Mouse (Mus musculus) c-Kit-negative CD71-positive TER-119-positive erythroid progenitor cells, embryonic 14.5 days (primary cell): ENCODE data around the gene Shisa5.
A peak's percentile ranks its signal among the peaks of the same experiment; 100 is the strongest.

Experiments
- DNase-seq: peaks from one replicate; pipeline ENCODE4 v3.0.0-alpha.2; 2013; ENCODE audit warnings: low read depth, low spot score

The Shisa5 gene

GRCm38 (mm10) chr9:109053851-109054250 is 15.5 kb downstream of the Shisa5 start:
- DNase-seq = no peak

- no peak for DNase-seq
These were observed 16.3 kb downstream of the Shisa5 start for GRCm38 (mm10) chr9:109054712-109055111.

GRCm38 (mm10) chr9:109055271-109056030 is 17.1 kb downstream of the Shisa5 start:
- DNase-seq = no peak

GRCm38 (mm10) chr9:109056081-109056690 is 17.8 kb downstream of the Shisa5 start:
- no peak for DNase-seq

GRCm38 (mm10) chr9:109056916-109057315 is 18.6 kb downstream of the Shisa5 start:
- DNase-seq = no peak

GRCm38 (mm10) chr9:109057543-109057942 is 19.2 kb downstream of the Shisa5 start:
- no peak for DNase-seq

GRCm38 (mm10) chr9:109058006-109058765 is 19.8 kb downstream of the Shisa5 start:
- DNase-seq = no peak

GRCm38 (mm10) chr9:109059136-109059903 is 21.0 kb downstream of the Shisa5 start, which contains the start of gene Trex1:
Gene Trex1, minus strand, starts transcription at chr9:109059734.
- peak; percentile 72 for DNase-seq

- DNase-seq = no peak
These were observed 22.0 kb downstream of the Shisa5 start for GRCm38 (mm10) chr9:109060184-109060897.

GRCm38 (mm10) chr9:109060898-109061295 is 22.5 kb downstream of the Shisa5 start:
- no peak for DNase-seq

- no peak for DNase-seq
These were observed 29.9 kb downstream of the Shisa5 start for GRCm38 (mm10) chr9:109068095-109068735.

- DNase-seq = peak; percentile 71
These were observed 35.6 kb downstream of the Shisa5 start, which contains the start of gene Atrip for GRCm38 (mm10) chr9:109073661-109074573. Gene Atrip, minus strand, starts transcription at chr9:109074124.

- DNase-seq = no peak
These were observed 42.2 kb downstream of the Shisa5 start for GRCm38 (mm10) chr9:109080516-109080915.

GRCm38 (mm10) chr9:109081749-109082123 is 43.4 kb downstream of the Shisa5 start:
- no peak for DNase-seq

GRCm38 (mm10) chr9:109082124-109082800 is 43.9 kb downstream of the Shisa5 start, which contains the start of the genes Ccdc51 and Tma7:
Gene Ccdc51, plus strand, starts transcription at chr9:109082493.
Gene Tma7, minus strand, starts transcription at chr9:109082587.
- DNase-seq = peak; percentile 67

GRCm38 (mm10) chr9:109084922-109085321 is 46.6 kb downstream of the Shisa5 start:
- no peak for DNase-seq

GRCm38 (mm10) chr9:109087987-109088386 is 49.6 kb downstream of the Shisa5 start:
- DNase-seq = no peak

GRCm38 (mm10) chr9:109090446-109090845 is 52.1 kb downstream of the Shisa5 start:
- no peak for DNase-seq

- DNase-seq = no peak
These were observed 53.4 kb downstream of the Shisa5 start for GRCm38 (mm10) chr9:109091802-109092201.
